Mouse (Mus musculus) limb, embryonic 10.5 days (tissue): Measurements from ENCODE around the gene Zdhhc22. TPM values are rescaled to one million over a fixed set of nuclear protein-coding genes. Genes with fewer than 3 reads are reported as not detected.

Experiments
- DNase-seq: peaks from one replicate; pipeline ENCODE4 v3.0.0-alpha.2; 2017; ENCODE audit warnings: low spot score
- H3K27ac ChIP-seq: fragments of 300-500 bp; sonication (generic); 2 replicates; pipeline ENCODE4 v1.5.1; 2016; ENCODE audit warnings: mild to moderate bottlenecking
- H3K27me3 ChIP-seq: fragments of 300-500 bp; sonication (generic); 2 replicates; pipeline ENCODE4 v1.6.1; 2016; ENCODE audit warnings: low read depth, mild to moderate bottlenecking; ENCODE audit not compliant: poor library complexity, severe bottlenecking
- H3K36me3 ChIP-seq: fragments of 300-500 bp; sonication (generic); 2 replicates; pipeline ENCODE4 v1.6.1; 2016; ENCODE audit warnings: mild to moderate bottlenecking, moderate library complexity
- H3K4me1 ChIP-seq: fragments of 300-500 bp; sonication (generic); 2 replicates; pipeline ENCODE4 v1.6.1; 2016
- H3K4me3 ChIP-seq: fragments of 300-500 bp; sonication (generic); 2 replicates; pipeline ENCODE4 v1.5.1; 2016; ENCODE audit warnings: mild to moderate bottlenecking, moderate library complexity
- H3K9me3 ChIP-seq: fragments of 300-500 bp; sonication (generic); replicated peaks from 2 replicates; pipeline ENCODE4 v1.6.1; 2016; ENCODE audit warnings: mild to moderate bottlenecking
- WGBS: fragments of 180-500 bp; shearing (Covaris S2); methylation state at CpG from one replicate; pipeline ENCODE4 v1.1.7; 2016; 5-methylcytosine and 5-hydroxymethylcytosine counted together
- polyA plus RNA-seq: library from polyadenylated mRNA; unstranded; fragments of >200 nt; fragmentation: Nextera tagmentation; extraction: Ambion mirVana; gene quantifications from 2 replicates; pipeline ENCODE4 v1.2.1, GENCODE M21; 2016

The Zdhhc22 gene
- polyA plus RNA-seq, 1 experiment from 2014 or later = 0.04 TPM

- Histone ChIP-seq H3K9me3 (no peaks in the 10 kb centered on the region), H3K4me3 (no peak overlapping the region), H3K27ac (no peak overlapping the region), H3K36me3 (peaks cover 21% of the 10 kb centered on the region), H3K27me3 (peaks cover 5% of the 10 kb centered on the region; the same call in 1 of the 2 replicates), H3K4me1 (peaks cover 6% of the 10 kb centered on the region)
- 74% methylated on average over 3 of the region's 3 CpGs for WGBS
- no peak for DNase-seq
Measured at GRCm38 (mm10) chr12:86969220-86969601, 21.0 kb downstream of the Zdhhc22 start.

GRCm38 (mm10) chr12:86968468-86969219 lies 21.6 kb downstream of the Zdhhc22 start:
- WGBS = 73% methylated on average over 13 of the region's 13 CpGs
- Histone ChIP-seq H3K27ac (no peak overlapping the region), H3K36me3 (peaks cover 25% of the 10 kb centered on the region), H3K9me3 (no peaks in the 10 kb centered on the region), H3K27me3 (peaks cover 5% of the 10 kb centered on the region; the same call in 1 of the 2 replicates), H3K4me3 (no peak overlapping the region), H3K4me1 (peaks cover under 1% of the 10 kb centered on the region; the same call in 1 of the 2 replicates)
- DNase-seq = no peak

- DNase-seq = no peak
- no peak overlapping the region for H3K27ac ChIP-seq
- peaks cover 59% of the 10 kb centered on the region for H3K36me3 ChIP-seq
- H3K4me1 ChIP-seq = no peaks in the 10 kb centered on the region
- no peaks in the 10 kb centered on the region for H3K9me3 ChIP-seq
- no peak overlapping the region for H3K4me3 ChIP-seq
- WGBS = 88% methylated on average over 4 of the region's 4 CpGs
- H3K27me3 ChIP-seq = no peaks in the 10 kb centered on the region
Measured at GRCm38 (mm10) chr12:86965237-86965799, 24.9 kb downstream of the Zdhhc22 start.

GRCm38 (mm10) chr12:86964278-86965057 lies 25.8 kb downstream of the Zdhhc22 start:
- DNase-seq = no peak
- no peaks in the 10 kb centered on the region for H3K27me3 ChIP-seq
- H3K36me3 ChIP-seq = peaks cover 67% of the 10 kb centered on the region
- no peaks in the 10 kb centered on the region for H3K9me3 ChIP-seq
- H3K27ac ChIP-seq = no peak overlapping the region
- H3K4me1 ChIP-seq = no peaks in the 10 kb centered on the region
- no peak overlapping the region for H3K4me3 ChIP-seq
- 90% methylated on average over 16 of the region's 16 CpGs for WGBS

GRCm38 (mm10) chr12:86961589-86962344 lies 28.5 kb downstream of the Zdhhc22 start:
- H3K27ac ChIP-seq = no peak overlapping the region
- H3K4me1 ChIP-seq = no peaks in the 10 kb centered on the region
- no peak for DNase-seq
- H3K4me3 ChIP-seq = no peak overlapping the region
- no peaks in the 10 kb centered on the region for H3K9me3 ChIP-seq
- peaks cover 93% of the 10 kb centered on the region for H3K36me3 ChIP-seq
- 90% methylated on average over 11 of the region's 11 CpGs for WGBS
- H3K27me3 ChIP-seq = no peaks in the 10 kb centered on the region

- Histone ChIP-seq H3K27ac (no peak overlapping the region), H3K4me3 (no peak overlapping the region), H3K9me3 (no peaks in the 10 kb centered on the region), H3K36me3 (peaks cover 97% of the 10 kb centered on the region), H3K4me1 (no peaks in the 10 kb centered on the region), H3K27me3 (no peaks in the 10 kb centered on the region)
- 97% methylated on average over 3 of the region's 3 CpGs for WGBS
- no peak for DNase-seq
Measured at GRCm38 (mm10) chr12:86960791-86961335, 29.4 kb downstream of the Zdhhc22 start.

GRCm38 (mm10) chr12:86960138-86960537 lies 30.1 kb downstream of the Zdhhc22 start:
- Histone ChIP-seq H3K36me3 (peaks cover 97% of the 10 kb centered on the region), H3K27ac (no peak overlapping the region), H3K9me3 (no peaks in the 10 kb centered on the region), H3K4me3 (no peak overlapping the region), H3K27me3 (no peaks in the 10 kb centered on the region), H3K4me1 (no peaks in the 10 kb centered on the region)
- 91% methylated on average over 15 of the region's 15 CpGs for WGBS
- no peak for DNase-seq

- Histone ChIP-seq H3K27me3 (no peaks in the 10 kb centered on the region), H3K4me1 (no peaks in the 10 kb centered on the region), H3K4me3 (no peak overlapping the region), H3K36me3 (peaks cover 98% of the 10 kb centered on the region), H3K9me3 (no peaks in the 10 kb centered on the region), H3K27ac (no peak overlapping the region)
- no peak for DNase-seq
- WGBS = 94% methylated on average over 5 of the region's 5 CpGs
Measured at GRCm38 (mm10) chr12:86959661-86960060, 30.6 kb downstream of the Zdhhc22 start.

GRCm38 (mm10) chr12:86958558-86958957 lies 31.7 kb downstream of the Zdhhc22 start:
- no peak for DNase-seq
- Histone ChIP-seq H3K9me3 (no peaks in the 10 kb centered on the region), H3K4me3 (no peak overlapping the region), H3K27ac (no peak overlapping the region), H3K36me3 (peaks cover 99% of the 10 kb centered on the region), H3K4me1 (no peaks in the 10 kb centered on the region), H3K27me3 (no peaks in the 10 kb centered on the region)
- WGBS = 91% methylated on average over 5 of the region's 5 CpGs

- peaks cover 87% of the 10 kb centered on the region for H3K36me3 ChIP-seq
Measured at GRCm38 (mm10) chr12:86955894-86956293, 34.3 kb downstream of the Zdhhc22 start.

GRCm38 (mm10) chr12:86952331-86952850 lies 37.8 kb downstream of the Zdhhc22 start:
- no peak for DNase-seq
- peaks cover 13% of the 10 kb centered on the region for H3K4me1 ChIP-seq
- no peaks in the 10 kb centered on the region for H3K9me3 ChIP-seq
- H3K4me3 ChIP-seq = no peak overlapping the region
- 90% methylated on average over 10 of the region's 10 CpGs for WGBS
- H3K27me3 ChIP-seq = no peaks in the 10 kb centered on the region
- H3K36me3 ChIP-seq = peaks cover 59% of the 10 kb centered on the region
- no peak overlapping the region for H3K27ac ChIP-seq

More at GRCm38 (mm10) chr12:86955894-86956293, 34.3 kb downstream of the Zdhhc22 start:
- Histone ChIP-seq H3K27me3 (no peaks in the 10 kb centered on the region), H3K9me3 (no peaks in the 10 kb centered on the region), H3K4me3 (no peak overlapping the region), H3K4me1 (no peaks in the 10 kb centered on the region), H3K27ac (no peak overlapping the region)
- DNase-seq = no peak
- 91% methylated on average over 2 of the region's 2 CpGs for WGBS

GRCm38 (mm10) chr12:86950961-86951360 lies 39.3 kb downstream of the Zdhhc22 start:
- 94% methylated on average over 3 of the region's 3 CpGs for WGBS
- no peak for DNase-seq
- Histone ChIP-seq H3K27me3 (no peaks in the 10 kb centered on the region), H3K36me3 (peaks cover 45% of the 10 kb centered on the region), H3K9me3 (no peaks in the 10 kb centered on the region), H3K4me3 (no peak overlapping the region), H3K4me1 (peaks cover 19% of the 10 kb centered on the region), H3K27ac (no peak overlapping the region)
